Mouse (Mus musculus) lung, embryonic 14.5 days (tissue): ENCODE results near the gene Anxa11. TPM values are rescaled to one million over a fixed set of nuclear protein-coding genes. Genes with fewer than 3 reads are reported as not detected.

Source experiments
- ATAC-seq: fragments of 200-750 bp; cut with Nextera tagmentation; 2 replicates; pipeline ENCODE4 v1.8.0; 2017; ENCODE audit warnings: mild to moderate bottlenecking, moderate TSS enrichment, moderate library complexity; ENCODE audit not compliant: insufficient read depth
- DNase-seq: peaks from one replicate; pipeline ENCODE4 v3.0.0-alpha.2; 2015
- H3K27ac ChIP-seq: fragments of 300-500 bp; sonication (generic); 2 replicates; pipeline ENCODE4 v1.5.1; 2014; ENCODE audit warnings: low read depth, mild to moderate bottlenecking, moderate library complexity
- H3K27me3 ChIP-seq: fragments of 300-500 bp; sonication (generic); 2 replicates; pipeline ENCODE4 v1.6.1; 2014; ENCODE audit warnings: low read length, control low read depth; ENCODE audit not compliant: insufficient read depth
- H3K36me3 ChIP-seq: fragments of 300-500 bp; sonication (generic); 2 replicates; pipeline ENCODE4 v1.6.1; 2014; ENCODE audit warnings: control low read depth; ENCODE audit not compliant: insufficient read depth
- H3K4me1 ChIP-seq: fragments of 300-500 bp; sonication (generic); 2 replicates; pipeline ENCODE4 v1.6.1; 2014; ENCODE audit warnings: antibody characterized with exemption, control low read depth; ENCODE audit not compliant: insufficient read depth
- H3K4me2 ChIP-seq: fragments of 300-500 bp; sonication (generic); 2 replicates; pipeline ENCODE4 v1.6.1; 2014; ENCODE audit warnings: mild to moderate bottlenecking
- H3K4me3 ChIP-seq: fragments of 300-500 bp; sonication (generic); 2 replicates; pipeline ENCODE4 v1.5.1; 2014; ENCODE audit warnings: low read depth, low read length
- H3K9ac ChIP-seq: fragments of 300-500 bp; sonication (generic); 2 replicates; pipeline ENCODE4 v1.6.1; 2014
- H3K9me3 ChIP-seq: fragments of 300-500 bp; sonication (generic); 2 replicates; pipeline ENCODE4 v1.6.1; 2016; ENCODE audit warnings: low read depth, low read length, control low read depth
- CTCF ChIP-seq: IDR thresholded peaks from 2 replicates; pipeline ENCODE4 v1.5.1; 2016; ENCODE audit warnings: antibody characterized with exemption, low read depth
- WGBS: fragments of 180-500 bp; shearing (Covaris S2); extraction: QIAGEN DNeasy Blood & Tissue Kit; methylation state at CpG from one replicate; pipeline ENCODE4 v1.1.7; 2014; 5-methylcytosine and 5-hydroxymethylcytosine counted together
- polyA plus RNA-seq: library from polyadenylated mRNA; unstranded; fragments of >200 nt; fragmentation: Nextera tagmentation; extraction: Ambion mirVana; gene quantifications from 2 replicates; pipeline ENCODE4 v1.2.1, GENCODE M21; 2014

The Anxa11 gene
- polyA plus RNA-seq, 1 experiment from 2014 or later: 19.4 TPM

DNA sequence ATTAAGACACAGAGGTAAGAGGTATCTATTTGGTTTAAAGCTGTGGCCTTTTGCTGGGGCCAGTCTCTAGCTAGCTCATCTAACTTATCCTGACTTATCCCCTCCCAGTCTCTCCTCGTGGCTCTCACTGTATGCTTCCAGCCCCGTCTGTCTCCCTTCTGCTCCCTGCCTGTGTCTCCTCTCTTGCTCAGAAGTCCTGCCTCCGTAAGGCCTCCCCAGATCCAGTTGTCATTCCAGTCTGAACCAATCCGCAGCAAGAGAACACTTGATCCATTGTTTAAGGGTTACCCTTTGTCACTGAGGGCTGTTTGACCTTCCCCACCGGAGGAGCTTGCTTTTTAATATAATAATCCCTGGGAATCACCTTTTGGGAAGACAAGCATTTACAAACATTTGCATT, 17.0 kb upstream of the Anxa11 start:
- Histone ChIP-seq H3K4me3 (no peak overlapping the region), H3K27me3 (no peaks in the 10 kb centered on the region), H3K4me2 (no peak overlapping the region), H3K9me3 (no peaks in the 10 kb centered on the region), H3K4me1 (no peaks in the 10 kb centered on the region), H3K9ac (no peak overlapping the region), H3K36me3 (no peaks in the 10 kb centered on the region), H3K27ac (no peak overlapping the region)
- DNase-seq: no peak
- ATAC-seq: no peak
- TF ChIP-seq CTCF: no peak
- WGBS: 54% methylated on average over 5 of the region's 5 CpGs

DNA sequence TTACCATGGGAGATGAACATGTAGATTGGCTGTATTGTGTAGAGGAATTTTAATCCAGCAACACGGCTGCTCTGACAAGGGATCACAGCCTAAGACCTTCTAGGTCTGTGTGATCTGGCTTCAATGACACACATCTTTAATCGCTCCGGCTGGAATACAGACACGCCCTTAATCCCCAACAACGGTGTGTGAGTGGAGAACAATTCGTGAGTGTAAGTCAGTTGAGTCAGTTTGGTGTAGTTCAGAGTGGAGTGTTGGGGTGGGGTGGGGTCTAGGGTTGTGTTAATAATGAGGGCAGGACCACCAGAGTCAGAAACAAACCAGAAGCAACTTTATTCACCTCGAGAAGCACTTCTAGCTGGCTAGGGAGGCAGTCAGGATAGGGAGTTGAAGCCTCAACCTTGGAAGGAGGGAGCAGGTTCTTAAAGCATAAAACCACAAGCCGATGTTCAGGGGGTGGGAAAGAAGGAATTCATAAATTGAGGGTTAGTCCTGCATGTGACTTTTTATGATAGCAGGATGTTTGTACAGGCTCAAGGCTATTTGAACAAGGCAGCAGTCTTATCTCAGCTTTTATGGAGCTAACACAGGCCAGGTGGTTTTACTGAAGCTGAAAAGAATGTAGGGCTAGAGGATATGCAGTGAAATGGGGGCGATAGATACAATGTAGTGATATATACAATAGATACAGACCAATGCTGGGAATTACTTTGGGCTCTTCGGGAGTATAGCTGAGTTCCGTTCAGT, 15.9 kb upstream of the Anxa11 start:
- Histone ChIP-seq H3K4me1 (no peaks in the 10 kb centered on the region), H3K9me3 (no peaks in the 10 kb centered on the region), H3K9ac (no peak overlapping the region), H3K36me3 (no peaks in the 10 kb centered on the region), H3K27ac (no peak overlapping the region), H3K4me3 (no peak overlapping the region), H3K4me2 (no peak overlapping the region), H3K27me3 (no peaks in the 10 kb centered on the region)
- 68% methylated on average over 11 of the region's 11 CpGs for WGBS
- TF ChIP-seq CTCF: no peak
- no peak for ATAC-seq
- DNase-seq: no peak

GRCm38 (mm10) chr14:25826866-25827265, 15.1 kb upstream of the Anxa11 start:
- ATAC-seq (no peak), DNase-seq (no peak)
- WGBS: 80% methylated on average over 2 of the region's 2 CpGs
- H3K4me2 ChIP-seq: no peak overlapping the region
- H3K36me3 ChIP-seq: no peaks in the 10 kb centered on the region
- no peaks in the 10 kb centered on the region for H3K4me1 ChIP-seq
- no peak for TF ChIP-seq CTCF
- no peaks in the 10 kb centered on the region for H3K27me3 ChIP-seq
- H3K9ac ChIP-seq: no peak overlapping the region
- H3K4me3 ChIP-seq: no peak overlapping the region
- no peak overlapping the region for H3K27ac ChIP-seq
- H3K9me3 ChIP-seq: no peaks in the 10 kb centered on the region

DNA sequence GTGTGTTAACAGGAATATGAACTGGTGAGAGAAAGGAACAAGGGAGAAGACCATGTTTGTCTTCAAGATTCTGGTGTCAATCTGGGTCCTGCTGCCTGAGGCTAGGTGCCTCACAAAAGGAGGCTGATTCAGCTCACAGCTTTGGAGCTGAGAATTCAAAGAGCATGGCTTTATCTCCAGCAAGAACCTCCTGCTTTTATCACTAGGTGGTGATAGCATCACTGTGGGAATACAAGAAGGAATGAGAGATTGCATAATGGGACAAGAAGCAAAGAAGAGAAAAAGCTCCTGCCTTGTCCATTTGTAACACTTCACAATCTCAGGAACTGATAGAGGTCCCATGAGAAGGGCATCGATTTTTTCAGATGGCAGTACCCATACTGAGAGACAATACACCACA, 10.6 kb upstream of the Anxa11 start:
- ATAC-seq (no peak), DNase-seq (no peak)
- WGBS: 47% methylated on average over 1 of the region's 1 CpGs
- Histone ChIP-seq H3K4me1 (no peaks in the 10 kb centered on the region), H3K9ac (no peak overlapping the region), H3K9me3 (0 out of 2 replicates have a peak, but pooled peaks cover 3% of the 10 kb centered on the region), H3K27ac (no peak overlapping the region), H3K4me2 (no peak overlapping the region), H3K36me3 (no peaks in the 10 kb centered on the region), H3K4me3 (no peak overlapping the region), H3K27me3 (no peaks in the 10 kb centered on the region)
- no peak for TF ChIP-seq CTCF

DNA sequence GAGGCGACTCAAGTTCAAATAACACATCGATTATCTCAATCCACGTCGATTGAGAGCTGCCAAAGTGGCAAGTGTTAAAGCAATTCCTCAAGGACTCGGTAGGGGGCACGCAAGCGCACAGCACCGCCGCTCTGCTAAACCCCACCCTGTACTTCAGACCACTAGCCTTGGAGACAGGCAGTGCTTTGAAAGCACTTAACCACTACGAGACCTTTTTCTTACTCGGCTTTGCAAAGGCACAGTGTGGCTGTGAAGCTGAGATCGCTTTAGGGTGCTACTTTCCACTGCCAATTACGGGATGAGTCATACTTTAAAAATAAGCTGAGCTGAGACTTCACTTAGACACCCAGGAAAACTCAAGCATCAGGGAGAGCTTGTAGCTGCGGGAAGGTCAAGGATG, 9.7 kb upstream of the Anxa11 start:
- peak; percentile 83 for ATAC-seq
- TF ChIP-seq CTCF: peak; percentile 89
- Histone ChIP-seq H3K4me3 (no peak overlapping the region), H3K9me3 (0 out of 2 replicates have a peak, but pooled peaks cover 3% of the 10 kb centered on the region), H3K36me3 (no peaks in the 10 kb centered on the region), H3K4me1 (no peaks in the 10 kb centered on the region), H3K9ac (no peak overlapping the region), H3K27me3 (no peaks in the 10 kb centered on the region), H3K27ac (no peak overlapping the region), H3K4me2 (no peak overlapping the region)
- DNase-seq: peak; percentile 81
- WGBS: 8% methylated on average over 14 of the region's 14 CpGs

DNA sequence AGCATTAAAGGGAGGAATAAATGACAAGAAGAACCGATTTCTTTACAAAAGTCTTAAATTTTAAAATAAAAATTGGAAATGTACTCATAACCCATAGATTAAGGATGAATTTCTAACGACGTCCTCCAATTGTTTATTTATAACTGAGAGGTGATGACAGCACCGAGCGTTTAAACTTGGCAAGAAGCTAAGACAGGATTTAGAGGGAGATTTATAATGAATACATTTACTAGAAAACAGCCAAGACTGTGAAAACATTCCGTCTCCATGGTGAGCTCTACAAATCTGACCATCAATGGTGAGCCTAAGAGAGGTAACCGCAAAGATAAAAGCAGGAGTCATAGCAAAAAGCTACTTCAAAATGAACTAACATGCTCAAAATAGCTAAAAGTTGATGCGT, 3.5 kb upstream of the Anxa11 start:
- H3K36me3 ChIP-seq: no peaks in the 10 kb centered on the region
- no peaks in the 10 kb centered on the region for H3K4me1 ChIP-seq
- no peak overlapping the region for H3K4me2 ChIP-seq
- H3K27ac ChIP-seq: no peak overlapping the region
- H3K9ac ChIP-seq: no peak overlapping the region
- TF ChIP-seq CTCF: no peak
- peak; percentile 79 for DNase-seq
- peaks cover 19% of the 10 kb centered on the region for H3K27me3 ChIP-seq
- no peak overlapping the region for H3K4me3 ChIP-seq
- 25% methylated on average over 8 of the region's 8 CpGs for WGBS
- ATAC-seq: peak; percentile 26; the same call in 1 of the 2 replicates
- 0 out of 2 replicates have a peak, but pooled peaks cover 3% of the 10 kb centered on the region for H3K9me3 ChIP-seq

GRCm38 (mm10) chr14:25839791-25840190, 2.2 kb upstream of the Anxa11 start:
- DNase-seq (no peak), ATAC-seq (no peak)
- H3K27ac ChIP-seq: no peak overlapping the region
- no peaks in the 10 kb centered on the region for H3K9me3 ChIP-seq
- no peak overlapping the region for H3K9ac ChIP-seq
- no peaks in the 10 kb centered on the region for H3K36me3 ChIP-seq
- H3K4me3 ChIP-seq: no peak overlapping the region
- H3K4me2 ChIP-seq: no peak overlapping the region
- 61% methylated on average over 7 of the region's 7 CpGs for WGBS
- no peaks in the 10 kb centered on the region for H3K4me1 ChIP-seq
- peaks cover 19% of the 10 kb centered on the region for H3K27me3 ChIP-seq
- TF ChIP-seq CTCF: no peak
